7 mouse cellular contexts compared by ENCODE assay signal in the genomic region with DNA sequence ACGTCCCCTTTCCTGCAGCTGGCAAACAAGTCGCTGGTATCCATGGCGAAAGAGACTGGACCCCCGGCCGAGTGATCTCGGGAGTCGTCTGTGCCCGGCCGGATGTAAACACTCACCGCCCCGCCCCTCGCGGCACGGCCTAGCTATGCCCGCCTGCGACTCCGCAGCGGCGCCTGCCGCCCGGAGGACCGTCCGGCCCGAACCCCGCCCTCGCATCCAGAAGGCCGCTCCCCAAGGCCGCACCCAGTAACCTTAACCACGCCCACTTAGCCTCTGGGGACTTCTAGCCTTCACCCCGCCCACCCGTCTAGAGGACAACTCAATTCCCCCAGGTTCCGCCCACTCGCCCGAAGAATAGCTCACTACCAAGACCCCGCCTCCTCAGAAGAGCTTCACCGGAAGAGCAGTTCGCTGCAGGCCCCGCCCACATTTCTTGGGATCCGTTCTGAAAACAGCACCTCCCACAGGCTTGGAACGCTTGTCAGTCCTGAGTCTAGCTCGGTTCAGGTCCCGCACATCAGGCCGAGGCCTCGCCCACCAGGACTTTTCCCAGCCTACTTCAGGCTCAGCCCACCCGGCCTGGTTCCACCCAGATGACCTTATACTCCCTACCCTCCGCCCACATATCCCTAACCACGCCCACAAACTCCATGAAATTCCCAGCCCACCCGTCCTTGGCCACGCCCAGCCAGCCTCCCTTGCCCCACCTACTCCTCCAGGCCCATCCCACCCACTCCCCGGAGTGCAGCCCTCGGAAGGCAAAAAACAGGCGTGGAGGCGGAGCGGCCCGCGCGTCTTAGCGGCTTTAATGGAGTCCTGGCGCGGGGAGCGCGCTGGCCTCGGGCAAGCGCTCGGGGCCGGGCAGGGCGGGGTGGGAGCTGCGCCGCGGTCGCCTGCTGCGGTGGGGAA. TPM values are rescaled to one million over a fixed set of nuclear protein-coding genes. Genes with fewer than 3 reads are reported as not detected.
DNase-seq lines count a peak whose midpoint lies in the region; ATAC-seq lines count a peak whose summit lies in the region.

A gene (minus strand): TSS at position 204 of the 909 bp plus-strand sequence.

- peaks cover 19% of the 10 kb centered on the region for H3K4me1 ChIP-seq in intestine, embryonic 15.5 days (replicated peaks)
- H3K4me1 ChIP-seq in midbrain, embryonic 10.5 days, result peaks cover 28% of the 10 kb centered on the region

- DNase-seq in adrenal gland, adult 2 months, result peak; percentile 100
- peak; percentile 99 for DNase-seq in embryo, embryonic 11.5 days (ENCODE audit: low read depth, low spot score)
- DNase-seq in gastrocnemius, postnatal 36 days, result peak; percentile 99
- peak; percentile 98 to 99 for DNase-seq in left cerebral cortex, postnatal 25 days (ENCODE audit: low spot score in 2 of 2)
- peak; percentile 99 for DNase-seq in midbrain, embryonic 10.5 days (ENCODE audit: low spot score)
- peak; percentile 94 for DNase-seq in right cerebral cortex, postnatal 4 days

- H3K36me3 ChIP-seq in intestine, embryonic 15.5 days, result 0 out of 2 replicates have a peak, but pooled peaks cover 2% of the 10 kb centered on the region
- peaks cover 33% of the 10 kb centered on the region for H3K36me3 ChIP-seq in midbrain, embryonic 10.5 days

- H3K9me3 ChIP-seq in intestine, embryonic 15.5 days, result no peaks in the 10 kb centered on the region
- H3K9me3 ChIP-seq in midbrain, embryonic 10.5 days (replicated peaks), result no peaks in the 10 kb centered on the region

- intact Hi-C loops in gastrocnemius, postnatal 36 days (cut with DNase I), result no loop called here
- intact Hi-C loops in left cerebral cortex, postnatal 25 days (cut with DNase I), result loop anchor here (1.0 kb wide), 1 partner anchor 323 kb away; no protein-coding TSS in a partner anchor

- no peaks in the 10 kb centered on the region for H3K27me3 ChIP-seq in intestine, embryonic 15.5 days (replicated peaks)
- peaks cover 8% of the 10 kb centered on the region; the same call in 1 of the 2 replicates for H3K27me3 ChIP-seq in midbrain, embryonic 10.5 days (ENCODE audit: low read depth, poor library complexity, severe bottlenecking)

- peak within 1 kb of the TSS; percentile 95 for H3K4me2 ChIP-seq in intestine, embryonic 15.5 days (replicated peaks)

- peak within 1 kb of the TSS; percentile 79 for H3K4me3 ChIP-seq in intestine, embryonic 15.5 days (replicated peaks)
- H3K4me3 ChIP-seq in midbrain, embryonic 10.5 days, result peak within 1 kb of the TSS; percentile 79

- ATAC-seq in intestine, embryonic 15.5 days, result peak; percentile 98

- peak within 1 kb of the TSS; percentile 86 for H3K9ac ChIP-seq in intestine, embryonic 15.5 days

- under 1% methylated on average over 72 of the region's 72 CpGs for WGBS in intestine, embryonic 15.5 days
- under 1% methylated on average over 72 of the region's 72 CpGs for WGBS in midbrain, embryonic 10.5 days

- H3K27ac ChIP-seq in intestine, embryonic 15.5 days, result peak within 1 kb of the TSS; percentile 84
- peak within 1 kb of the TSS; percentile 89 for H3K27ac ChIP-seq in midbrain, embryonic 10.5 days (replicated peaks)

RNA-seq across cellular contexts. Expression of the gene that starts here (rescaled TPM):
- total RNA-seq in adrenal gland, adult 2 months (2021), result 10 to 100 TPM; 18.0 to 25.8 TPM
- polyA plus RNA-seq in adrenal gland, adult 2 months (2012; rRNA removed), result 119 and 120 TPM in 2 replicates
- 10 to 100 TPM; 19.2 to 21.0 TPM for total RNA-seq in gastrocnemius, postnatal 36 days (2021)
- polyA plus RNA-seq in intestine, embryonic 15.5 days (2015; fragmentation: Nextera tagmentation; extraction: Ambion mirVana), result 24.2 and 25.0 TPM in 2 replicates
- 10 to 100 TPM; 34.8 to 35.3 TPM for total RNA-seq in left cerebral cortex, postnatal 25 days (2021)
- 22.5 and 26.3 TPM in 2 replicates for polyA plus RNA-seq in midbrain, embryonic 10.5 days (2016; fragmentation: Nextera tagmentation; extraction: Ambion mirVana)

Comparison
In these comparisons a context has a peak if more than half of its experiments do, and no peak if none do; other contexts are left out.
1. Peak in every context shown above with its lines: DNase-seq, ATAC-seq, H3K4me3 ChIP-seq and H3K27ac ChIP-seq.